Mouse (Mus musculus): ENCODE data around the gene Smim6.

- TF ChIP-seq CTCF (IDR thresholded peaks at IDR 0.05; ENCODE audit: low read depth, low read length) (no peak), TAL1 (conservative IDR thresholded peaks at IDR 0.05; ENCODE audit: low read depth, low read length) (no peak), GATA1 (IDR thresholded peaks at IDR 0.05; ENCODE audit: borderline replicate concordance, low read length) (no peak), GATA2 (IDR thresholded peaks at IDR 0.05; ENCODE audit: borderline replicate concordance, low read depth, low read length) (no peak)
Measured at GRCm38 (mm10) chr11:115955195-115955858, 43.5 kb downstream of the Smim6 start.

Data from G1E (cell line).